Mouse (Mus musculus) CH12.LX (cell line): Measurements from ENCODE around the gene Apobec3. TPM values are rescaled to one million over a fixed set of nuclear protein-coding genes. Genes with fewer than 3 reads are reported as not detected.

Experiments used
- DNase-seq: peaks from one replicate; pipeline ENCODE4 v3.0.0-alpha.2; 2013; ENCODE audit errors: extremely low read depth
- H3K27ac ChIP-seq: 2 replicates; pipeline ENCODE4 v1.5.1; 2012; ENCODE audit warnings: low read depth, mild to moderate bottlenecking, control low read depth, moderate library complexity; ENCODE audit not compliant: insufficient read depth
- H3K27me3 ChIP-seq: replicated peaks from 2 replicates; pipeline ENCODE3; 2012; ENCODE audit warnings: inconsistent platforms
- H3K36me3 ChIP-seq, 2 experiments: replicated peaks in 1 of 2; 2 replicates each; pipeline versions ENCODE3 to v1.6.1; 2012; ENCODE audit warnings: inconsistent platforms in 1 of 2, low read length in 1 of 2, mild to moderate bottlenecking in 1 of 2, mixed read lengths in 1 of 2, moderate library complexity in 1 of 2; ENCODE audit not compliant: control insufficient read depth in 1 of 2, insufficient read depth in 1 of 2
- H3K4me1 ChIP-seq, 2 experiments: 2 replicates each; pipeline ENCODE4 v1.6.1; 2012; ENCODE audit warnings: inconsistent platforms in 1 of 2, moderate library complexity in 1 of 2; ENCODE audit not compliant: insufficient read depth in 2 of 2, control insufficient read depth in 1 of 2
- H3K4me2 ChIP-seq: 2 replicates; pipeline ENCODE4 v1.6.1; 2012; ENCODE audit warnings: low read depth, mild to moderate bottlenecking, control low read depth; ENCODE audit not compliant: poor library complexity, insufficient read depth, severe bottlenecking
- H3K4me3 ChIP-seq, 3 experiments: fragments of 150-350 bp in 1 of 3; sonication (generic) in 1 of 3; replicated peaks in 1 of 3; 2 replicates each; pipeline versions ENCODE3 to v1.5.1; 2011 to 2012; ENCODE audit warnings: low read depth in 2 of 3, low read length in 2 of 3, mild to moderate bottlenecking in 2 of 3, moderate library complexity in 2 of 3, control low read depth in 1 of 3, improper control_type of control experiment in 1 of 3, inconsistent platforms in 1 of 3, mixed read lengths in 1 of 3; ENCODE audit not compliant: poor library complexity in 1 of 3
- H3K79me2 ChIP-seq: replicated peaks from 2 replicates; pipeline ENCODE4 v1.6.1; 2012; ENCODE audit warnings: mild to moderate bottlenecking, moderate library complexity; ENCODE audit not compliant: control insufficient read depth, poor library complexity, insufficient read depth, severe bottlenecking; ENCODE audit errors: extremely low read depth
- H3K9ac ChIP-seq: 2 replicates; pipeline ENCODE4 v1.6.1; 2012; ENCODE audit warnings: low read depth, mild to moderate bottlenecking, control low read depth, moderate library complexity; ENCODE audit not compliant: insufficient read depth
- H3K9me3 ChIP-seq: replicated peaks from 2 replicates; pipeline ENCODE3; 2012; ENCODE audit warnings: low read length, inconsistent platforms, mixed read lengths
- BHLHE40 ChIP-seq: IDR thresholded peaks from 2 replicates; pipeline ENCODE4 v1.6.1; 2011; ENCODE audit warnings: mild to moderate bottlenecking, low read depth, low read length, improper control_type of control experiment
- CHD1 ChIP-seq: IDR thresholded peaks from 2 replicates; pipeline ENCODE4 v1.6.1; 2012; ENCODE audit warnings: low read depth, low read length, improper control_type of control experiment, inconsistent platforms
- CHD2 ChIP-seq: IDR thresholded peaks from 2 replicates; pipeline ENCODE4 v1.6.1; 2011; ENCODE audit warnings: low read length, improper control_type of control experiment
- CTCF ChIP-seq, 2 experiments: IDR thresholded peaks in 1 of 2; conservative IDR thresholded peaks in 1 of 2; 2 replicates each; pipeline ENCODE4 v1.5.1; 2011 to 2012; ENCODE audit warnings: low read depth in 2 of 2, low read length in 2 of 2, improper control_type of control experiment in 1 of 2, inconsistent platforms in 1 of 2, mild to moderate bottlenecking in 1 of 2, moderate library complexity in 1 of 2
- E2F4 ChIP-seq: IDR thresholded peaks from 2 replicates; pipeline ENCODE4 v1.6.1; 2011; ENCODE audit warnings: low read depth, low read length, improper control_type of control experiment; ENCODE audit not compliant: insufficient replicate concordance
- ELF1 ChIP-seq: IDR thresholded peaks from 2 replicates; pipeline ENCODE4 v1.6.1; 2014; ENCODE audit warnings: low read depth, mild to moderate bottlenecking, inconsistent platforms, low read length, improper control_type of control experiment
- EP300 ChIP-seq: IDR thresholded peaks from 2 replicates; pipeline ENCODE4 v1.6.1; 2011; ENCODE audit warnings: low read length, improper control_type of control experiment
- IRF4 ChIP-seq: IDR thresholded peaks from 2 replicates; pipeline ENCODE4 v1.6.1; 2014; ENCODE audit warnings: low read depth, mild to moderate bottlenecking, inconsistent platforms, low read length, improper control_type of control experiment
- JUN ChIP-seq: IDR thresholded peaks from 2 replicates; pipeline ENCODE4 v1.6.1; 2011; ENCODE audit warnings: low read depth, mild to moderate bottlenecking, low read length, improper control_type of control experiment, moderate library complexity; ENCODE audit not compliant: insufficient read depth
- JUND ChIP-seq: conservative IDR thresholded peaks from 2 replicates; pipeline ENCODE4 v1.6.1; 2011; ENCODE audit warnings: low read depth, low read length, improper control_type of control experiment
- KAT2A ChIP-seq: IDR thresholded peaks from 2 replicates; pipeline ENCODE4 v1.6.1; 2012; ENCODE audit warnings: low read length, improper control_type of control experiment, inconsistent platforms; ENCODE audit not compliant: insufficient replicate concordance
- MAFK ChIP-seq: IDR thresholded peaks from 2 replicates; pipeline ENCODE4 v1.6.1; 2011; ENCODE audit warnings: low read length, improper control_type of control experiment; ENCODE audit not compliant: insufficient replicate concordance
- MAX ChIP-seq: IDR thresholded peaks from 2 replicates; pipeline ENCODE4 v1.6.1; 2011; ENCODE audit warnings: low read length, improper control_type of control experiment
- MAZ ChIP-seq: IDR thresholded peaks from 2 replicates; pipeline ENCODE4 v1.6.1; 2012; ENCODE audit warnings: low read depth, mild to moderate bottlenecking, inconsistent platforms, low read length, improper control_type of control experiment, moderate library complexity
- MEF2A ChIP-seq: IDR thresholded peaks from 2 replicates; pipeline ENCODE4 v1.6.1; 2014; ENCODE audit warnings: low read depth, mild to moderate bottlenecking, inconsistent platforms, low read length, improper control_type of control experiment, borderline replicate concordance
- MXI1 ChIP-seq: IDR thresholded peaks from 2 replicates; pipeline ENCODE4 v1.6.1; 2011; ENCODE audit warnings: mild to moderate bottlenecking, low read depth, low read length, improper control_type of control experiment
- MYC ChIP-seq: IDR thresholded peaks from 2 replicates; pipeline ENCODE4 v1.6.1; 2011; ENCODE audit warnings: low read depth, mild to moderate bottlenecking, improper control_type of control experiment, low read length
- NELFE ChIP-seq: IDR thresholded peaks from 2 replicates; pipeline ENCODE4 v1.6.1; 2011; ENCODE audit warnings: low read depth, low read length, improper control_type of control experiment
- NRF1 ChIP-seq: IDR thresholded peaks from 2 replicates; pipeline ENCODE4 v1.6.1; 2014; ENCODE audit warnings: low read depth, mild to moderate bottlenecking, inconsistent platforms, low read length, improper control_type of control experiment, moderate library complexity
- PAX5 ChIP-seq: IDR thresholded peaks from 2 replicates; pipeline ENCODE4 v1.6.1; 2012; ENCODE audit warnings: low read length, inconsistent platforms, mixed read lengths
- POLR2A ChIP-seq: IDR thresholded peaks from 2 replicates; pipeline ENCODE4 v1.6.1; 2011; ENCODE audit warnings: low read depth, mild to moderate bottlenecking, improper control_type of control experiment, low read length
- POLR2AphosphoS2 ChIP-seq: IDR thresholded peaks from 2 replicates; pipeline ENCODE4 v1.6.1; 2011; ENCODE audit warnings: low read depth, low read length, improper control_type of control experiment
- RAD21 ChIP-seq: IDR thresholded peaks from 2 replicates; pipeline ENCODE4 v1.6.1; 2011; ENCODE audit warnings: low read depth, mild to moderate bottlenecking, low read length, improper control_type of control experiment, moderate library complexity
- RCOR1 ChIP-seq: conservative IDR thresholded peaks from 2 replicates; pipeline ENCODE4 v1.6.1; 2012; ENCODE audit warnings: low read depth, mild to moderate bottlenecking, inconsistent platforms, low read length, improper control_type of control experiment
- SIN3A ChIP-seq: IDR thresholded peaks from 2 replicates; pipeline ENCODE4 v1.6.1; 2012; ENCODE audit warnings: low read length, improper control_type of control experiment, inconsistent platforms
- SMC3 ChIP-seq: IDR thresholded peaks from 2 replicates; pipeline ENCODE4 v1.6.1; 2011; ENCODE audit warnings: low read depth, low read length, improper control_type of control experiment
- TBP ChIP-seq: conservative IDR thresholded peaks from 2 replicates; pipeline ENCODE4 v1.6.1; 2011; ENCODE audit warnings: low read depth, low read length, improper control_type of control experiment
- TCF12 ChIP-seq: IDR thresholded peaks from 2 replicates; pipeline ENCODE4 v1.6.1; 2014; ENCODE audit warnings: low read depth, mild to moderate bottlenecking, inconsistent platforms, low read length, improper control_type of control experiment
- UBTF ChIP-seq: IDR thresholded peaks from 2 replicates; pipeline ENCODE4 v1.6.1; 2012; ENCODE audit warnings: low read depth, mild to moderate bottlenecking, inconsistent platforms, low read length, improper control_type of control experiment, moderate library complexity
- USF1 ChIP-seq: IDR thresholded peaks from 2 replicates; pipeline ENCODE4 v1.6.1; 2014; ENCODE audit warnings: low read depth, mild to moderate bottlenecking, inconsistent platforms, low read length, improper control_type of control experiment
- USF2 ChIP-seq: conservative IDR thresholded peaks from 2 replicates; pipeline ENCODE4 v1.6.1; 2011; ENCODE audit warnings: low read depth, low read length, improper control_type of control experiment
- ZC3H11A ChIP-seq: IDR thresholded peaks from 2 replicates; pipeline ENCODE4 v1.6.1; 2012; ENCODE audit warnings: low read depth, mild to moderate bottlenecking, inconsistent platforms, low read length, improper control_type of control experiment
- ZKSCAN1 ChIP-seq: IDR thresholded peaks from 2 replicates; pipeline ENCODE4 v1.6.1; 2012; ENCODE audit warnings: low read depth, inconsistent platforms, low read length, improper control_type of control experiment, borderline replicate concordance
- ZMIZ1 ChIP-seq: IDR thresholded peaks from 2 replicates; pipeline ENCODE4 v1.6.1; 2012; ENCODE audit warnings: low read depth, mild to moderate bottlenecking, inconsistent platforms, low read length, improper control_type of control experiment
- ZNF384 ChIP-seq: IDR thresholded peaks from 2 replicates; pipeline ENCODE4 v1.6.1; 2012; ENCODE audit warnings: low read depth, low read length, improper control_type of control experiment, inconsistent platforms
- dilution Hi-C: fragments of 300-500 bp; cut with MboI; formaldehyde crosslinking; loops from 2 replicates; pipeline ENCODE4 v1.14.3; 2020; ENCODE audit warnings: low sequenced_read_pairs; ENCODE audit not compliant: extremely low pct_unique_long_range_greater_than_20kb, extremely low pct_ligation_motif_present
- in situ Hi-C: fragments of 300-500 bp; cut with MboI; formaldehyde crosslinking; loops from 3 replicates; pipeline ENCODE4 v1.14.3; 2019; ENCODE audit warnings: low sequenced_read_pairs, low pct_ligation_motif_present, low pct_unique_long_range_greater_than_20kb, mixed read lengths
- polyA plus RNA-seq: library from polyadenylated mRNA; unstranded; fragments of >175 nt; gene quantifications from 2 replicates; pipeline ENCODE4 v1.2.1, GENCODE M21; 2012; ENCODE audit warnings: low read depth; ENCODE audit not compliant: insufficient read length
- total RNA-seq, 2 experiments: library from RNA; depleted of rRNA; stranded (reverse); fragments of 300-350 nt in 1 of 2; fragments of >200 nt in 1 of 2; gene quantifications; 2 replicates each; pipeline ENCODE4 v1.2.3; 2012 to 2014

Apobec3 gene
- total and polyA plus RNA-seq, 3 experiments: 3.9 to 94.3 (median 10.4) TPM

DNA sequence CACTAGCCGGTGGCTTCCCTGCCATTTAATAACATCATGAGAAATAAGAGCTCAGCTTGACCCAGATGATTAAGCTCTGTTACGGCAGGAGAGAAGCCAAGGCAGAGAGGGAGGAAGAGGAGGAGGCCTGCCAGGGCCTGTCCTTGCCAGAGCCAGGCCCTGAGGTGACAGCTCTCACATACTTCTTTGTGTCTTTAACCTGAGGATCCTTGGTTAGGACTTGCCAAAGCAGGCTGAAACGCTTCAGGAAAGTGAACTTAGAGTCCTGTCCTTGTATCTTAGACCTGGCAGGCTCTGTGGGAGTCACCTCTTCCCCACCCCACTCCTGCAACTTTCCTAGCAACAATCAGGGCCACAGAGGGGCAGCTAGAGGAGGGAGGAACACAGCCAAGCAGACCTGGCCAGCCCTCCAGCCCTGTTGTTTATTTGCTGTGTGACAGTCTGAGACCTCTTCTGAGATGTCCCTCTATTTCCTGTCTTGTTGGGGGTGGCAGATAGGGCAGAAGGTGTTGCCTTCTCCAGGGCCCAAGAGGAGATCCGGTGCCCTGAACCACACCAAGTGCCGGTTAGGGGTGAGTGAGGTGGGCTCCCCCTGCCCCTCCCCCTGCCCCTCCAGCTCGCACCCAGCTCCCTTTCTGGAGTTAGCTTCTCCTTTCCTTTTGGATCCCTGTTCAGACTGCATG lies 8.5 kb downstream of the Apobec3 start (continued):
- TF ChIP-seq MAZ (no peak), ZNF384 (no peak), EP300 (0 out of 2 replicates have a peak, but pooled peaks have one; percentile 12), CHD1 (no peak), BHLHE40 (no peak), POLR2A (0 out of 2 replicates have a peak, but pooled peaks have one; percentile 9), RAD21 (no peak), IRF4 (0 out of 2 replicates have a peak, but pooled peaks have one; percentile 17), ZMIZ1 (peak; percentile 28; the same call in 1 of the 2 replicates)

DNA sequence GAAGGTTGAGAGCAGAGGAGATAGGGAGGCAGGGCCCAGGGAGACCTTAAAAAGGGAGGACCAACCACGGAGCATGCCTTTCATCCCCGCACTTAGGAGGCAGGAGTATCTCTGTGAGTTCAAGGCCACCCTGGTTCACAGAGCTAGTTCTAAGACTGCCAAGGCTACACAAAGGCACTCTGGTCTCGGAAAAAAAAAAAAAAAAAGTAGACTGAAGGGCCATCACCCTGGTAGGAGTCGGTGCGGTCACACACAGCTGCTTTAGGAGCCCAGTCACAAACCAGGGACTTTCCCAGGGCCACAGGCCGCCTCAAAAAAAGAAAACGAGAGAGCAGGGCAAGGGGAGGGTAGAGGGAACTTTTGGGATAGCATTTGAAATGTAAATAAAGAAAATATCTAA lies 9.3 kb downstream of the Apobec3 start:
- Histone ChIP-seq H3K36me3 (peaks cover 0 to 18% of the 10 kb centered on the region in 2 experiments), H3K4me1 (peaks cover 18 to 58% of the 10 kb centered on the region in 2 experiments), H3K9me3 (peaks cover 29% of the 10 kb centered on the region), H3K4me3 (peak overlapping the region; percentile 27 to 47 (median 32)), H3K9ac (peak overlapping the region; percentile 80), H3K27me3 (no peaks in the 10 kb centered on the region), H3K27ac (peak overlapping the region; percentile 98), H3K79me2 (no peaks in the 10 kb centered on the region), H3K4me2 (peak overlapping the region; percentile 86)
- in situ Hi-C loops: no loop called here
- dilution Hi-C loops: no loop called here
- peak; percentile 86 for DNase-seq
- TF ChIP-seq MEF2A (peak; percentile 89), USF2 (no peak), ZNF384 (peak; percentile 98), POLR2A (0 out of 2 replicates have a peak, but pooled peaks have one; percentile 12), CTCF (conservative IDR thresholded peaks at IDR 0.05 in 1 of 2, IDR thresholded peaks at IDR 0.05 in 1 of 2; ENCODE audit: low read depth in 2 of 2, low read length in 2 of 2) (no peak), UBTF (peak; percentile 54; the same call in 1 of the 2 replicates), MXI1 (no peak), BHLHE40 (peak; percentile 51; the same call in 1 of the 2 replicates), USF1 (no peak), EP300 (peak; percentile 90), MAX (no peak), ZMIZ1 (no peak), PAX5 (no peak), RCOR1 (no peak), JUN (no peak), TCF12 (peak; percentile 94), POLR2AphosphoS2 (no peak), MAFK (no peak), CHD1 (no peak), ZC3H11A (no peak), MYC (peak; percentile 65; the same call in 1 of the 2 replicates), CHD2 (peak; percentile 46; the same call in 1 of the 2 replicates), ELF1 (no peak; the same call in 1 of the 2 replicates), JUND (no peak), ZKSCAN1 (no peak), SIN3A (no peak; the same call in 1 of the 2 replicates), TBP (0 out of 2 replicates have a peak, but pooled peaks have one; percentile 28), MAZ (0 out of 2 replicates have a peak, but pooled peaks have one; percentile 48), KAT2A (no peak), E2F4 (no peak), NRF1 (no peak), NELFE (no peak), SMC3 (no peak)
